Mouse (Mus musculus): ENCODE measurements at regions not wholly inside any gene's neighbourhood (a gene's known extent, or its start where the extent isn't known, plus 50 kb on each side); places are given as distances from the start of the nearest gene placed in this dataset.

DNA sequence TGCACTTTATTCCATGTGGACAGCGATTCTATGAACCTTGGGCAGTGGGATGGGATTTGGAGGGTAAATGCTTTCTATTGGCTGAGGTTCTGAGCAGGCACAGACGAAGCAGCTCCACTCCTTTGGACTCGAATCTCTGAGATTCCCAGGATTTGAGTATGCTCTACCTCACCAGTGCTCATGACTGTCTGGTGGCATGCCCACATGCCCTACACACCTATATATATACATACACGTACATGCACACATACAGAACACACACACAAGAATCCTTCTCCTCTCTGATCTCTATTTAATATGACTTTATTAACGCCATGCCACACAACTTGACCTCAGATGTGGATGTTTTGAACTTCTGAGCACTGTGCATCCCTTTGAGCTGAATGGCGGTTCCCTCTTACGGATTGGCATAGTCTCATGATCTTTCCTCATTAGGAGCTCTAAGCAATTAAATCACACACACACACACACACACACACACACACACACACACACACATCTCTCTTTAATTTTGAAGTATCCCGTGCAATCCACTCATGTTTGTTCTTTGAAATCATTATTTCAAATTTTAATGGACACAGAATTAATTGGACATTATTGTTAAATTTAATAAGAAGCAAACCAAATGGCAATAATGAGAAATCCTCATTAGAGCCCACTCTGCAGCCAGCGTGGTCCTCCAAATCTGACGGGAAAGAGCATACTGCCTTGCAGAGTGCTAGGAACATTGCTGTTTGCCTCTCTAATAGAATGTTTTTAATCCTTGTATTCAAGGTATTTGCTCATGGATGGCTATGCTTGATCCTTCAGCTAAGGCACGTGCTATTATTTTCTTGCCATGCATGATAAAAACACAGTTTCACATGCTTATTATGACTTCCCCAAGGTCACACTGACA lies 205.1 kb upstream of the Kirrel3 start:
- no peak for DNase-seq (ENCODE audit: low spot score in 2 of 2)

DNA sequence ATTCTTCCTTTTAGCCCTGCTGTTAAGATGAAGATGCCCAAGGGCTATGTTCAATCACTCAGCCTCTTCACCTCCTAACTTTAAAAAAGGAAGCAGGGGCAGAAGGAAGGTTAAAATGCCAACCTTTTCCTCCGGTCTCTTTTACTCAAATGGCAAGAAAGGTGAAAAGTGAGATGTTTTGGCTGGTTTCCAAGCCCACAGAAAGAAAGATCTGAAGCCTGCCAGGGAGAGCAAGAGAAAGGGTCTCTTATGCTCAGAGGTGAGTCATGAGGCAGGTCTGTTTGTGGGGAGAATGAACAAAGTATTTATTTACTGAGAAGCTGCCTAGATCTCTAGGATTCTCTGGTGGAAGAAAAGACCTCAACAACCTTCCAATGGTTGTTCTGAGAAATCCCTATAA lies 162.1 kb upstream of the Kirrel3 start:
- DNase-seq (ENCODE audit: low spot score in 2 of 2) = no peak

DNA sequence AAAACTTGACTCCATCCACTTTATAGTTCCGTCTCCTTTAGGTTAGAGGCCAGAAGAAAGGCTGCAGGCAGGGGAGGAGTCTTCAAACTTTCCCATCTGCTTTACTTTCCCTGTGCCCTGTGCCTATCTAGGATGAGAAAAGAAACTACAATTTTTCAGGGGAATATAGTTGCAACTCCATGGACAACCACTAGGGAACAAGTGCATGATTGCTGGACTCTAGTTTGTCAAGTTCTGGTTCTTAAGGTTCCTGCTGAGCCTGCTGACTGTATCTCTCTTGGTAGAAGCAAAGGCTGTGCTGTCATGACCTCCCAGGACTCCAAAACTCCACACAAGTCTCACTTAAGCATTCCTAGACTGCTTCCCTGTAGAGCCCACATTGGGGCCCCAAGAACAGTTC lies 157.0 kb upstream of the Kirrel3 start:
- no peak for DNase-seq (ENCODE audit: low spot score in 2 of 2)

DNA sequence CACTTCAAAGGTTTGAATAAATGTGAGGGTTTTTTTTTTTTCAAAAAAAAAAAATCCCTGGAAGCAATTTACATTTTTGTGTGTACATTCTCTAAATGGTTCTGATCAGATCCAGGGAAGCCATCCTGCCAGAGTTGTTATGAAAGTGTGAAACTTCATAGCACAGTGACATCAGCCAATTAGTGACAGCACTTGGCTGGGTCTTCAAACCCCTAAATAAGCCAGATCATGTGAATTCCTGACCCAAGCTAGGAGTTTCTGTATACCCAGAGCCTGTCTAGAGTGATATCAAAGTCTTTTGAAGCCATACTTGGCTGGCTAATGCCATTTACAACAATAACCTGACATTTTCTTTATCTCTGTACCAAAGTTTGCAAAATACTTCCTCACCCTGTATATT lies 151.6 kb upstream of the Kirrel3 start:
- DNase-seq (ENCODE audit: low spot score in 2 of 2) = no peak

DNA sequence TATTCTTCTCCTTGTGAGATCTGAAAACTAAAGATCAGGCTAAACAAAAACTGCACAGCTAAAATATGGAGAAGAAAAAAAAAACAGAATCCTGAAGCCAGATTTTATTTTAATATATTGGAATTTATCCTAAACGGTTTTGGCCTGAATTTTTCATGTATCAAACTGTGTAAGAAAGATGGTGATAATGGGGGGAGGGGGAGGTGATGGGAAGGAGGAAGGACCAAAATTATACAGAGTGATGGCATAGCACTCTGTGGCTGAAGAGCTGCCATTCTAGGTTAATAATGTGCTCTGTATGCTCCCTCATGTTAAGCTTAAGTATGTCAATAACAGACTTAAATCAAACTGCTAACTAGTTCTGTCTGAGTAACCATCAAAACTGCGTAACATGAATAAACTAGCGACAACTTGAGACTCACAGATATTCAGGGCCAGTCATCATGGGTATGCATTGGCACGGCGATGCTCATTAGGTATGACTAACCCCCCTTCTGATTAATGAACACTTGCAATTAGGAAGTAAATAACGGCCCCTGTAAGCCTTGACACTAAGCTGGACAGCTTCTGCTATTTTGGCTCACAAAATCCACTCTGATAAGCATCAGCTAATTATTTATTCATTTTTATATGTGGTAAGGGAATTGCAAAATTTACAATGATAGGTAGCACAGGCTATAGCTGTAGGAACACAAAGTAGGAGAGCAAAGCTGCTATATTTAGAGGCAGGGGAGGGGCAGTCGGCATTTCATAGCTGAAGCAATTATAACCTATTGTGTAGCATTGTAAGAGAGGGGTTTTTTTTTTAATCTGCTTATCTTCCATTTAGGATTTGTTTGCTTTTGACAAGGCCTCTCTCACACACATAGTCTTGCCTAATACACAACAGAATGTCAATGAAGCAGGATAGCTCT lies 150.9 kb upstream of the Kirrel3 start:
- no peak for DNase-seq (ENCODE audit: low spot score in 2 of 2)

DNA sequence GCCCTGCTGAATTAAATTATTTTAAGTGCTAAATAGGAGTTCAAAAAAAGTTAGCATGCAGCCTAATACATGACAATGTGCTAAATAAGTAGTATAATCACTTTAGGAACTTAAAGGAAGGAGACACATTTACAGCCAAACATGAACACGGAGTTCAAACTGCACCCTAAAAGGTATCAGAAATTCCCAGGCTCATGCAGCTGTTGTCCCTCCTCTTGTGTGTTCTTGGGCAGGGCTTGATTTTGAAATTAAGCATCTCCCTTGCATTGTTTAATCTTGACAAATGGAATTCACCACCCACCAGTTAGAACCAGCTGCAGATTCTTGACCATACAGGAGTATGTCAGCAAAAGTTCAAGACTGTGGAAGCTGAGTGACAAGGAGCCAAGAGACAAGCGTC lies 137.3 kb upstream of the Kirrel3 start:
- DNase-seq (ENCODE audit: low spot score in 2 of 2) = no peak

DNA sequence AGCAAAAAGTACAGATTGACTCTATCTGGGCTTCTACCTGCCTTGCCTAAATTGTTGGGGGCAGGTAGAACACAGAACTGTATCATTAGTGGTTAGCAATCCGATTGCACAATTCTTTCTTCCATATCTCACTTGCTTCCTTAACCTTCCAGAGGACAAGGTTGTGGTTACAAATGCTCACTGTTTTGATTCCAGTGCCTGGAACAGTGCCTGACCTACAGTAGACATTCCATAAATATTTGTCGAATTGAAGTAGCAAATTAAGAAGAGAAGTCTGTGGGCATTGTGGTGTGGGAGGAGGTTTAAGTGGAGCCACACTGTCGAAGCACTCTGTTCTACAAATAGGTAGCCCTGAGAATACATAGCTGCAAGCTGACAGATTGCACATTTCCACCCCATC lies 135.7 kb upstream of the Kirrel3 start:
- no peak for DNase-seq (ENCODE audit: low spot score in 2 of 2)

DNA sequence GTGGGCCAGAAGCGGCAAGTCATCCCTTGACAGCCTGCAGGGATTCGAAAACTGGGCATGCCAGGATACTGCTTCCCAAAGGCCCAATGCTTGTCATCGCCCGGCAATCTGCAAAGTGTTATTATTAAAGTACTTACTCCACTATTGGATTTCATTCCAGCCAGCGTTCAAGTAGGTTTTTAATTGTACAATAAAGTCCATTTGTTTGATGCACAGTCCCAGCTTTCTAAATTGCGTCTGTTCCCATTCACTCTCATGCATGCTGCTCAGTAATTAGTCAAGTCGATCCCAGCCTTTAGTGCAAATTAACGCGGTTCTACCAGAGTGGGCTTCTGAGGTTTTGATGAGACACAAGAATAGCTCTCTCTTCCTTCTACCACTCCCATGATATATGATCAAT lies 131.9 kb upstream of the Kirrel3 start:
- DNase-seq (ENCODE audit: low spot score in 2 of 2) = no peak

DNA sequence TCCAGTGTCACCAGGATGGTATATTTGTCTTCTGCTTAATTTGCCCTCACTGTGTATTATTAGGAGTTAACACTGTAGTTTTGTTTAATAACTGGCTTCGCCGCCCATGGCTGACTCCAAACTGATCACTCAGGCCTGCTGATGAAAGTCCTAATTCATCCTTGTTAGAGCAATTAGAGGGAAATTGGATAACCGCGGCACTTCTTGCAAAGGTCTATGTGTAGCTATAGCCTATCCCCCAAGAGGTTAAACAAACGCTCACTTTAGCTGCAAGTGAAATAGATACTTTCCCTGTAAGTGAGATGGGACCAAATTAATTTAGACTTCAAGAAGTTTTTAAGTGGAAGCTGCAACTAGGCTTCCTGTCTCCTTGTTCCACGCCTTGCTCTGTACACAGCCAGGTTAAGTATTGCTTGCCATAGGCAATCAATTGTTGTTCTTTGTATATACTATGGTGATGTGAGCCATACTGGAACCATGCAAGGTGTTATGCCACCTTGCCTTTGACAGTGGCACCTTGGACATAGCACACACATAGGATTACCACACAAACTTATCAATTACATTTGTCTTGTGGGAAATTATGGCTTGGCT lies 130.9 kb upstream of the Kirrel3 start:
- no peak for DNase-seq (ENCODE audit: low spot score in 2 of 2)

DNA sequence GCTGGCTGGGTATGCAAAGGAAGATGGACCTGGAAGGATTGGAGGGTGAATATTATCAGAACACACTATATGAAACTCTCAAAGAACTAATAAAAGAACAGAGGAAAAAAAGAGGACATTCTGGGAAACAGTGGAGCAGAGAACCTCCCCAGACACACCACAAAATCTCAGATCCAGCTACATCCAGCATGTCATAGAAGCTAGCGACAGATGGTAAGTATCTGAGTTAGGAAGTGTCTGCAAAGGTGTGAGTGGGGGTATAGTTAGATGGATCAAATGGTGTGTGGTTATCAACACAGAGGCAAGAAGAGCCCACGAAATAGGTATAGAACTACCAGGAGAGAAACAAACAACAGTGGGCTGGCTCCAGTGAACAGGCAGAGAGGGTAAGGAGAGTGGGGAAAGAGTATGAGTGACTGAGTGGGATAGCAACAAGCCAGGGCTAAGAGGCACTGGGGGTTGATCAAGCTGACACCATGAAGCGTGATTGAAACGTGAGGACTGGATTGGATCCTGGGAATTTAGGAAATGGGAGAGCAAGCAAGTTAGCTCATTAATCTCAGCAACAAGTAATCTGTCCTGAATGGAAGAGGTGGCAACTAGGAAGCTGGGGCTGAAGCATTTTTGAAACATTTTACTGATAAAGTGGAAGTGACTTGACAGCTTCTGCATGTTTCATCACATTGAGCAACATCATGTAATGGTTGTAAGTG lies 114.9 kb upstream of the Kirrel3 start:
- DNase-seq (ENCODE audit: low spot score in 2 of 2) = no peak

DNA sequence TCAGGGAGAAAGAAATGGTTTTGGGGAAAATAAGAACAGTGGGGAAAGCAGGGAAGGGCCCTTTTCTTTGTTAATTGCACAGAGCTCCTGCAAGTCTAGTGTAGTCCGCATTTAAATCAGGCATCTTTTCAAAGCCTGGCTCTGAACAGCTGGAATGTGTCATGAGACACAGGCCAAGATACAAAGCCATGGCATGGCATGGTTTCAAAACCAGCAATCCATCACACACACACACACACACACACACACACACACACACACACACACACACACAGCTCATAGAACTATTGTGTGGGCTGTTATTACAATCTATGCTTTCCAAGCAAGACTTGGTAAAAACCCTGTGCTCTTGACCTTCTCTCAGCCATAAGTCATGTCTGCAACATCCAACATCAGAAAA lies 110.5 kb upstream of the Kirrel3 start:
- no peak for DNase-seq (ENCODE audit: low spot score in 2 of 2)

DNA sequence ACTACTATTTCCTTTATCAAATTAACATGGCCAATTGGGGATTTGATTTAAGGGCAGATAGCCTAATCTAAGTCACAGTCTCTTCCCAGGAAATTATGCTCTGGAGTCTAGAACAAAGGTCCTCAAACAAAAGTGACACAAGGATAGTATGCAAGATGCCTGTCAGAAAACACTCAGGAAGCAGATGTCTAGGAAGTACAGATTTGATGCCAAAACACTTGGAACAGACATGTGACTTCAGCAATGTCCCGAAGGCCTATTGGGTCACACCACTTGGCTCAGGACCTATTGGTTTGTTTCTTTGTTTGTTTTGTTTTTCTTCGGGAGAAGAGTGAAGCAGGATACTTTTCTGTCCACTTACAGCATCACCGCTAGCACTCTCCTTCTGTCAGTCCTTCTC lies 105.7 kb upstream of the Kirrel3 start:
- DNase-seq (ENCODE audit: low spot score in 2 of 2) = no peak

DNA sequence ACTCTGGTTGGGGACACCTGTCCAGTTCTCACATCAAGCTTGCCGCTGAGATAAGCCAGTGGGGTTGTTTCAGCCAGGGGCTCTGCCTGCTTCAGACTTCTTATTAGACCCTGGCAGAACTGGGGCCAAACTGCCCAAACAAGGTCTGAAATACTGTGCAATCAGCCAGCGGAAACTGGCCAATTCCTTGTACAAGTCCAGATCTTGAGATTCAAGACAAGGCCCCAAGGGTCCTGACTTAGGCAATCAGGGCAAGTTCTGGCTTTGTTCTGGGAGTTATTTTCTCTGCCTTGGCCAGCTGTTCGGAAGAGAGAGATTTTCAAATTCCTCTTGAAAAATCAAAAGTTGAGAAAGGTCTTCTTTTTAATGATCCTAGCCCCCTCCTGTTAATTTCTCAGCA lies 104.1 kb upstream of the Kirrel3 start:
- no peak for DNase-seq (ENCODE audit: low spot score in 2 of 2)

DNA sequence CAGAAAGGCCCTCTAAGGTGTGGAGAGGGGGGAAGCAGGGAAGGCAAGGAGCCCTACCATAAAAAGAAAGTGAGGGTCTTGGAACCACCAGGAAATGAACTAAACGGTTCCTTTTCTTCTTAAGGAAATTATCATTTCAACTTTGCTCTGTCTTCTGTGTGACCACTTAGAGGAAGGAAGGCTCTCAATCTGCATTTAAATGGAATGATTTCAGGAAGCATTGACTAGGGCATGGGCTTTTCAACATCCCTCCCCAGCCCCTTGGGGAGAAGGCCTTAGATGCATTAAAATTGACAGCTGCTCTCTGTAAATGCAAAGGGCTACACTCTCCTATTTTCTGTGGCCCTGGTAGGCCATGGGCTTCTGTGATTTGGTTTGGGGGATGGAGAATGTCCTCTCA lies 103.5 kb upstream of the Kirrel3 start:
- DNase-seq (ENCODE audit: low spot score in 2 of 2) = no peak

DNA sequence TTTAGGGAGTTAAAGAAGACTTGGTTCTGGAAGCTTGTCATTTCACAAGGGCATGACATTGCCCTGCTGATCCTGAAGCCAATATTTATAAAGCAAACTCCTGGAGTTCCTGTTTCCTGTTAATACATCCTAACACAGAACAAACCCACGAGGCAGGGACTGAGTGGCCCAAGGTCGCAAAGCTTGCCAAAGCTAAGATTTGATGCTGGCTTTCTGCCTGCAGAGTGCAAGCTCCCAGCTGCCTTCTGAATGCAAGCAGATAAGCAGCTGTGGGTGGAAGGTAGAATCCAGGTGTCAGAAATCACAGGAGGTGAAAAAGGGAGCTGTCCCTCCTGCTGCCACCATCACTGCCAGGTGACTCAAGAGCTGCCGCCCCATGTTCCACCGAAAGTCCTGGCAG lies 99.6 kb upstream of the Kirrel3 start:
- no peak for DNase-seq (ENCODE audit: low spot score in 2 of 2)

DNA sequence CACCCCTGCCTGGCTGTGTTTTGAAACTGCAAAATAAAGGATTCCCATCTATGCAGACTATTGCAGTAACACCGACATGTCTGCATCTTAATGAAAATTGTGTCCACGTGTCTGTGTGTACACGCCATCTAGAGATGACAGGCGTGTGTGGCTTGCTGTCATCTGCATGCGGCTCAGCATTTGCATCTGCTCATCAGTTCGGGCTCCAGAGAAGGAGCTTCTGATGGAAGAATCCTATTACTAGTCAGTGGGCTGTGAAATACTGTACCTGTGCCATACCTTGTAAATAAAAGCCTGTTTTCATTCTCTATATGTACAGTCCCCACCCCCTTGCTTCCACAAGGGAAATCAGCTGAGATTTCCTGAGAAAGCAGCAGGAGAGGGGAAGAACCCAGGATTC lies 92.7 kb upstream of the Kirrel3 start:
- DNase-seq (ENCODE audit: low spot score in 2 of 2) = no peak

DNA sequence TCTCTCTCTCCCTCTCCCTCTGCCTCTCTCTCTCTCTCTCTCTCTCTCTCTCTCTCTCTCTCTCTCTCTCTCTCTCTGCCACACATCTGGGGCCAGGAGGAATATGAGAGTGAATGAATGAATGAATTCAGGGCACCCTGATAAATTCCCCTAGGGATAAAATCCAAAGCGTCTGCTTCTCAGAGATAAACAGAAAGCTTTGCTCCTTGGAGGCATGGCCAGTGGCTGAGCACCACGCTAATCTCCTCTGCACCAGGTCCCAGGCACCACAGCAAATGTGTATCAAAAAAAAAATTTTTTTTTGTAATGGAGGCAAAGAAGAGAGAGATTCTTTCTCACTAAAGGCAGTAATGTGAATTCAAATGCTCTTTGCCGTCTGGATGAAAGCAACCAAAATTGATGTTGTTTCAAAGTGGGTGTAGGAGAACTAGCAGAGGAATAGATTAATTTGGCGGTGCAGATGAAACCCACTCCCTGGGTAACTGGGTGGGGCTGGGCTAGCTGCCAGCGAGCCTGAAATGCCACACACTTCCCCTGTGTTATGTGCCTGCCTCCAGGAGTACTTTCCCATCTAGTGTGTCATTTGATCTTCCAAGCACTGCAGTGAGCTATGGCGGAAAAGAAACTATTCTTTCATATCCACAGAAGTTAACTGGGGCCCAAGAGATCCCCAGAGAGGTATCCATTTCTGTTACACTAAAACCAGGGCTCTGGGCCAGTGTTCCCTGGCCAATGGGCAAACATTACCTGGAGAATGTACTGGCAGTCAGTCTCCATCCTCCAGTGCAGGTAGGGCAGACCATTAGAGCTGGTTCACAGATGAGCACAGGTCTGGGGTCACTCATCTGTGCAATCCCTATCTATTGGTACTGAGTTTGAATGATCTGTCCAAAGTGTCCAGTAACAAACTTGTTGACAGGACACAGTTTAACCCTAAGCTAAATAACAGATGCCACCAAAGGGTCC lies 89.6 kb upstream of the Kirrel3 start:
- DNase-seq (ENCODE audit: low spot score in 2 of 2) = no peak

DNA sequence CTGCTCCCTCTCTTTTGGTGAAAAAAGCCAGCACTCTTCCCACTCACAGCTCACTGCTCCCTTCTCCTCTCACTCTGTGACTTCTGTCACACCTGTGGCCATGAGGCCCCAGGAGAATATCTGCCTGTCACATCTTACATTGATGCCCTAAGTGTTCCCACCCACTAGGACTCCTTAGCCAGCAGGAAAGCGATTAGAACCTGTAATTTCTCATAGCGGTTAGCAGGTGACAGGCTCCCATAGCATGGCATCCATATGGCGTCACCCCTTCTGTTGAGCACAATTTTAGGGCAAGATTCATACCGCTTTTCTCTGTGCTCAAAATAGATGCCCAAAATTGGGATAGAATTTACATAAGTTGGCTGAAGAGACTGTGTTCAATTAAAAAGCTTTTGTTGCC lies 74.0 kb upstream of the Kirrel3 start:
- DNase-seq (ENCODE audit: low spot score in 2 of 2) = peak; percentile 27 to 30

DNA sequence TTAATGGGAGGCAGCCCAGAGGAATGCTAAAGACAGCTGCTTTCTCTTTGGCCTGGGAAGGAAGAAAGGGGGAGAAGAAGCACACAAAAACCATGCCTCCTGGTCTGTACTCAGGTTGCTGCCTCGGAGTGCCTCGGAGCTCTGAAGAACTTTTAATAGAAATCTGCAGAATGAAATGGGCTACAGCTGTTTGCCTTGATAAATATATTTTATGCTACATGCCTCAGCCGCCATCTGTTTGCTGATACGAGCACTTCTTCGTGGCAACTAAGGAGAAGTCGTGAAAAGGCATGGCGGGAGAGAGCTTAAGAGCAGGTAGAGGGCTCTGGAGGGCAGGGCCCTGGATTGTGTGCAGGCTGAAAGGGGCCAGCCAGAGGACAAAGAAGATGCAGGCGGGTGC lies 69.5 kb upstream of the Kirrel3 start:
- DNase-seq (ENCODE audit: low spot score in 2 of 2) = no peak

DNA sequence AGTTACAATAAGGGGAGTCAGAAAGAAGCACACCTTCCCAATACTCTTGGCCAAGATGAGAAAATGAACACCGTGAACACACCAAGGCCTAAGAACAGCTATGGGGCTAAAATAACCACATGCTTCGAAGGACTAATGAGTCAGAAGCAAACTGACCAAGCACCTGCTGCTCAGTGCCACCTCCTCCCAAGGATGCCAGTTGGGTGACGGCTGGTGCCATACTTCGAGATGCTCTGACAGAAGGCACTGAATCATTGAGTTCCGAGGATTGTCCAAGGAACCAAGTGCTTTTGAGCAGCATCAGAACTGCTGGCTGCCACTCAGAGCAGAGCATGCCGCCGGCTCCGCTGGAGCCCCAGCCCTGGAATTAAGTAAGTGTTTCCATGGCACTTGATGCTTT lies 67.6 kb upstream of the Kirrel3 start:
- no peak for DNase-seq (ENCODE audit: low spot score in 2 of 2)

DNA sequence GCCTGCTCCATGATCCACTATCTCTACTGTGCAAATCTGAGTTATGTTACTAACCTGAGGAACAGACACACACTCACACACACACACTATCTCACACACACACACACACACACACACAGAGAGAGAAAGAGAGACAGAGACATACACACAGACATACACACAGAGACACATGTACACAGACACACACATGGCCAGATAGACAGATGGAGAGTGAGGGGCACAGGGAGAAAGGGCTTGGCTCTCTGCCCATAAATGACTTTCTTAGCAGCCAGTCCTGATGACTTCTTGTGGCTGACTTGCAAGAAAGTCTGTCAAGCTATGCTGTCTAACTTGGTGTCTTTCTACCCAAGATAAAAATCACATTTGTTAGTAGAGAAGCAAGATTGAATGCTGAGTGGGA lies 63.7 kb upstream of the Kirrel3 start:
- DNase-seq (ENCODE audit: low spot score in 2 of 2) = no peak

Data from frontal cortex, postnatal 10 days (tissue).